ENCODE assay signal across 8 mouse cellular contexts in the genomic region with DNA sequence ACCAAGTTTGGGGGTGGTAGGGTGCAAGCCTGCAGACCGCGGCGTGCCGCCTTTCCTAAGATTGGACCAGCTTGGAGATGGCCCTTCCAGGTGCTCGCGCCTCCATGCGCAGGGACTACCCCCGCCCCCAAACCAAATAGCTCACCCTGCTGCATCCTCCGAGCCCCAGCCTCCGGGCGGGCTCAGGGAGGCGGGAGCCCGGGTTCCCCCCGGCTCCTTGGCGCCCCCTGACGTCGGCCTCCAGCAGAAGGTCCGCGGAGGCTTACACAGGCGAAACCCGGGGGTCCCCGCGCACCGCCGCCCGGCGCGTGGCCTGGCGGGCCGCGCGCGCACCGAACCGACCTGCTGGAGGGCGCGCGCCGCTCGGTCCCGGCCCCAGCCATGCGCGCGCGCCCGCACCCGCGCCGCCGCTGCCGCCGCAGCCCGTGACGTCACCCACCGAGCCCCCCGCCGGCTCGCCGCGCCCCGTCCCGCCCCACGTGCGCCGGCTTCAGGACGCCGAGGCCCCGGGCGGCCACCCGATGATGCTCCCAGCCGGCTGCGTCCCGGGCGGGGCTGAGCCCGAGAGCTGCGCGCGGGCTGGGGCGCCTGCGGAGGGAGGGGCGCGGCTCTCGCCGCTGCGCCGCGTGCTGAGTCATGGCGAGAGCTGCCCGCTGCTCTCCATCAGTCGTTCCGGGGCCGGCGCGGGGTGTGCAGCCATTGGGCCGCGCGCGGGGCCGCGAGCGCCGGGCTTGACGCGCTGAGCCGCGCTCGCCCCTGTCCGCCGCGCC. TPM values are rescaled to one million over a fixed set of nuclear protein-coding genes. Genes with fewer than 3 reads are reported as not detected.
DNase-seq lines count a peak whose midpoint lies in the region; ATAC-seq and TF ChIP-seq lines count a peak whose summit lies in the region.

A gene (minus strand): TSS at position 396 of the 770 bp plus-strand sequence.

- H3K4me3 ChIP-seq in bone marrow macrophage, adult 2 months (ENCODE audit: insufficient read depth, low read length) = peak within 1 kb of the TSS; percentile 70
- H3K4me3 ChIP-seq in embryonic facial prominence, embryonic 14.5 days (ENCODE audit: low read depth, low read length) = peak within 1 kb of the TSS; percentile 66
- H3K4me3 ChIP-seq in heart, adult 2 months = peak within 1 kb of the TSS; percentile 60
- H3K4me3 ChIP-seq in kidney, embryonic 15.5 days (replicated peaks) = peak within 1 kb of the TSS; percentile 69
- H3K4me3 ChIP-seq in midbrain, embryonic 16.5 days (ENCODE audit: low read depth, low read length) = peak within 1 kb of the TSS; percentile 72

- peak within 1 kb of the TSS; percentile 91 for H3K4me2 ChIP-seq in embryonic facial prominence, embryonic 14.5 days (ENCODE audit: low read depth, low read length)
- peak within 1 kb of the TSS; percentile 96 for H3K4me2 ChIP-seq in kidney, embryonic 15.5 days
- peak within 1 kb of the TSS; percentile 67 for H3K4me2 ChIP-seq in midbrain, embryonic 16.5 days (ENCODE audit: low read length)

- peaks cover 28% of the 10 kb centered on the region for H3K4me1 ChIP-seq in bone marrow macrophage, adult 2 months (ENCODE audit: control insufficient read depth, insufficient read depth, low read length)
- H3K4me1 ChIP-seq in embryonic facial prominence, embryonic 14.5 days (ENCODE audit: control insufficient read depth, insufficient read depth, low read length) = peaks cover 10% of the 10 kb centered on the region; the same call in 1 of the 2 replicates
- H3K4me1 ChIP-seq in heart, adult 2 months (ENCODE audit: control insufficient read depth, insufficient read depth, low read length) = no peaks in the 10 kb centered on the region; the same call in none of the 2 replicates
- H3K4me1 ChIP-seq in kidney, embryonic 15.5 days = peaks cover 24% of the 10 kb centered on the region
- peaks cover 20% of the 10 kb centered on the region for H3K4me1 ChIP-seq in midbrain, embryonic 16.5 days (ENCODE audit: control insufficient read depth, insufficient read depth, low read length)

- TF ChIP-seq POLR2A in bone marrow macrophage, adult 2 months (IDR thresholded peaks at IDR 0.05; ENCODE audit: borderline replicate concordance, low read depth, low read length) = no peak
- TF ChIP-seq POLR2A in heart, adult 2 months (IDR thresholded peaks at IDR 0.05; ENCODE audit: insufficient read depth, low read depth, low read length) = no peak

- DNase-seq in embryonic facial prominence, embryonic 14.5 days (ENCODE audit: low spot score) = peak; percentile 83
- DNase-seq in heart, adult 2 months = peak; percentile 83 to 84
- peak; percentile 74 for DNase-seq in liver
- DNase-seq in testis, postnatal 14 days (ENCODE audit: low spot score) = peak; percentile 47

- H3K79me2 ChIP-seq in heart, adult 2 months (replicated peaks; ENCODE audit: control insufficient read depth, insufficient read depth, low read length) = no peaks in the 10 kb centered on the region

- intact Hi-C loops in heart, adult 2 months (cut with DNase I) = loop anchor here (5.0 kb wide), 1 partner anchor 40 kb away; no protein-coding TSS in a partner anchor

- peak; percentile 52 for ATAC-seq in CD4-positive, CD25-positive, alpha-beta regulatory T cell, adult 4 months
- ATAC-seq in embryonic facial prominence, embryonic 14.5 days (ENCODE audit: low read depth) = peak; percentile 86
- peak; percentile 80 for ATAC-seq in kidney, embryonic 15.5 days (replicated peaks; ENCODE audit: low FRiP score)
- ATAC-seq in midbrain, embryonic 16.5 days = peak; percentile 92

- peak within 1 kb of the TSS; percentile 70 for H3K9ac ChIP-seq in embryonic facial prominence, embryonic 14.5 days (ENCODE audit: low read depth, low read length)
- H3K9ac ChIP-seq in heart, adult 2 months (ENCODE audit: low read depth, low read length) = peak within 1 kb of the TSS; percentile 75
- H3K9ac ChIP-seq in kidney, embryonic 15.5 days = peak within 1 kb of the TSS; percentile 47
- peak within 1 kb of the TSS; percentile 82 for H3K9ac ChIP-seq in midbrain, embryonic 16.5 days (ENCODE audit: low read depth, low read length)

- H3K27me3 ChIP-seq in embryonic facial prominence, embryonic 14.5 days (replicated peaks; ENCODE audit: control insufficient read depth, insufficient read depth, low read length) = peaks cover 18% of the 10 kb centered on the region
- no peaks in the 10 kb centered on the region; the same call in 1 of the 2 replicates for H3K27me3 ChIP-seq in heart, adult 2 months (ENCODE audit: control insufficient read depth, insufficient read depth, low read length)
- H3K27me3 ChIP-seq in kidney, embryonic 15.5 days = peaks cover 62% of the 10 kb centered on the region
- 0 out of 2 replicates have a peak, but pooled peaks cover 2% of the 10 kb centered on the region for H3K27me3 ChIP-seq in midbrain, embryonic 16.5 days (ENCODE audit: control insufficient read depth, insufficient read depth, low read depth, low read length)

- H3K27ac ChIP-seq in bone marrow macrophage, adult 2 months (ENCODE audit: insufficient read depth, low read depth, low read length) = no peak within 1 kb of the TSS
- no peak within 1 kb of the TSS for H3K27ac ChIP-seq in embryonic facial prominence, embryonic 14.5 days (replicated peaks; ENCODE audit: low read depth, low read length)
- H3K27ac ChIP-seq in heart, adult 2 months = peak within 1 kb of the TSS; percentile 33; the same call in 1 of the 2 replicates
- H3K27ac ChIP-seq in kidney, embryonic 15.5 days = no peak within 1 kb of the TSS
- H3K27ac ChIP-seq in midbrain, embryonic 16.5 days (ENCODE audit: low read length) = peak within 1 kb of the TSS; percentile 95

- no peak for TF ChIP-seq CTCF in bone marrow macrophage, adult 2 months (IDR thresholded peaks at IDR 0.05; ENCODE audit: low read depth, low read length)
- TF ChIP-seq CTCF in heart, adult 2 months (IDR thresholded peaks at IDR 0.05) = peak; percentile 66

- 1% methylated on average over 19 of the region's 110 CpGs for WGBS in embryonic facial prominence, embryonic 14.5 days
- WGBS in heart, adult 2 months = under 1% methylated on average over 87 of the region's 110 CpGs
- WGBS in kidney, embryonic 15.5 days = under 1% methylated on average over 98 of the region's 110 CpGs
- WGBS in midbrain, embryonic 16.5 days = 0% methylated on average over 42 of the region's 110 CpGs

- TF ChIP-seq EP300 in heart, adult 2 months (IDR thresholded peaks at IDR 0.05; ENCODE audit: insufficient read depth, low read depth, low read length) = no peak

- no peaks in the 10 kb centered on the region for H3K9me3 ChIP-seq in embryonic facial prominence, embryonic 14.5 days (ENCODE audit: control insufficient read depth, low read length)
- no peaks in the 10 kb centered on the region for H3K9me3 ChIP-seq in kidney, embryonic 15.5 days (replicated peaks)
- no peaks in the 10 kb centered on the region; the same call in 1 of the 2 replicates for H3K9me3 ChIP-seq in midbrain, embryonic 16.5 days (replicated peaks; ENCODE audit: control insufficient read depth, low read length, poor library complexity, severe bottlenecking)

- no peaks in the 10 kb centered on the region for H3K36me3 ChIP-seq in embryonic facial prominence, embryonic 14.5 days (ENCODE audit: control insufficient read depth, insufficient read depth, low read length)
- H3K36me3 ChIP-seq in heart, adult 2 months (ENCODE audit: control insufficient read depth, insufficient read depth, low read length) = no peaks in the 10 kb centered on the region
- no peaks in the 10 kb centered on the region for H3K36me3 ChIP-seq in kidney, embryonic 15.5 days
- no peaks in the 10 kb centered on the region for H3K36me3 ChIP-seq in midbrain, embryonic 16.5 days (ENCODE audit: control insufficient read depth, insufficient read depth, low read length)

RNA-seq across cellular contexts. Expression of the gene that starts here (rescaled TPM):
- polyA plus RNA-seq in CD4-positive, CD25-positive, alpha-beta regulatory T cell, adult 4 months (2017; shearing (Covaris generic)) = 1 to 10 TPM; 5.6 to 5.7 TPM
- 0.42 and 1.2 TPM in 2 replicates for polyA plus RNA-seq in bone marrow macrophage, adult 2 months (2012; ENCODE audit: insufficient read depth, insufficient read length, missing spikeins)
- polyA plus RNA-seq in embryonic facial prominence, embryonic 14.5 days (2014; fragmentation: Nextera tagmentation; extraction: Ambion mirVana) = 2.0 and 2.4 TPM in 2 replicates
- total RNA-seq in heart, adult 2 months (2021) = 1 to 10 TPM; 2.1 to 3.0 TPM
- 0.61 and 2.9 TPM in 2 replicates for polyA plus RNA-seq in heart, adult 2 months (2012; rRNA removed)
- polyA plus RNA-seq in kidney, embryonic 15.5 days (2015; fragmentation: Nextera tagmentation; extraction: Ambion mirVana) = 0.48 and 0.64 TPM in 2 replicates
- 58.9 and 76.0 TPM in 2 replicates for polyA plus RNA-seq in midbrain, embryonic 16.5 days (2015; fragmentation: Nextera tagmentation; extraction: Ambion mirVana)

Comparison
In these comparisons a context has a peak if more than half of its experiments do, and no peak if none do; other contexts are left out.
1. Peak in ATAC-seq, H3K4me3 ChIP-seq, H3K9ac ChIP-seq and H3K4me2 ChIP-seq in kidney, embryonic 15.5 days; RNA of the gene not detected or under 1 TPM.
2. H3K27ac ChIP-seq: peak in heart, adult 2 months (single experiment) and midbrain, embryonic 16.5 days (single experiment); none in bone marrow macrophage, adult 2 months (single experiment), embryonic facial prominence, embryonic 14.5 days (single experiment) and kidney, embryonic 15.5 days (single experiment).
3. Peak in every context shown above with its lines, with median percentiles within 50 percentile points of each other: ATAC-seq, H3K4me3 ChIP-seq, DNase-seq, H3K4me2 ChIP-seq and H3K9ac ChIP-seq.